Mouse (Mus musculus) bone marrow, adult 2 months (tissue): Measurements from ENCODE around the gene Fgfr2. TPM values are rescaled to one million over a fixed set of nuclear protein-coding genes. Genes with fewer than 3 reads are reported as not detected.
A peak's percentile ranks its signal among the peaks of the same experiment; 100 is the strongest.

Experiments
- H3K27ac ChIP-seq: fragments of 200-500 bp; 2 replicates; pipeline ENCODE4 v1.5.1; 2012; ENCODE audit warnings: low read depth, mild to moderate bottlenecking, control low read depth, inconsistent platforms, low read length; ENCODE audit not compliant: control insufficient read depth, poor library complexity, insufficient read depth
- H3K4me1 ChIP-seq: fragments of 200-500 bp; 2 replicates; pipeline ENCODE4 v1.6.1; 2011; ENCODE audit warnings: low read length; ENCODE audit not compliant: control insufficient read depth, insufficient read depth
- H3K4me3 ChIP-seq: fragments of 200-500 bp; replicated peaks from 2 replicates; pipeline ENCODE3; 2011; ENCODE audit warnings: mild to moderate bottlenecking, low read depth, low read length, control low read depth; ENCODE audit not compliant: control insufficient read depth
- CTCF ChIP-seq: fragments of 200-500 bp; IDR thresholded peaks from 2 replicates; pipeline ENCODE4 v1.5.1; 2011; ENCODE audit warnings: low read length, control low read depth; ENCODE audit not compliant: control insufficient read depth, insufficient read depth
- POLR2A ChIP-seq: fragments of 200-500 bp; IDR thresholded peaks from 2 replicates; pipeline ENCODE4 v1.6.1; 2011; ENCODE audit warnings: low read depth, mild to moderate bottlenecking, control low read depth, low read length, borderline replicate concordance; ENCODE audit not compliant: control insufficient read depth
- WGBS: fragments of 180-500 bp; shearing (Covaris S2); methylation state at CpG from one replicate; pipeline ENCODE4 v1.1.7; 2018; 5-methylcytosine and 5-hydroxymethylcytosine counted together
- polyA plus RNA-seq: library from polyadenylated mRNA; stranded (reverse); fragments of >200 nt; gene quantifications from 2 replicates; pipeline ENCODE4 v1.2.4, GENCODE M21; 2011; ENCODE audit warnings: low replicate concordance; ENCODE audit not compliant: missing spikeins, insufficient read depth, insufficient read length

The Fgfr2 gene
- polyA plus RNA-seq, 1 experiment: 8.2 TPM

DNA sequence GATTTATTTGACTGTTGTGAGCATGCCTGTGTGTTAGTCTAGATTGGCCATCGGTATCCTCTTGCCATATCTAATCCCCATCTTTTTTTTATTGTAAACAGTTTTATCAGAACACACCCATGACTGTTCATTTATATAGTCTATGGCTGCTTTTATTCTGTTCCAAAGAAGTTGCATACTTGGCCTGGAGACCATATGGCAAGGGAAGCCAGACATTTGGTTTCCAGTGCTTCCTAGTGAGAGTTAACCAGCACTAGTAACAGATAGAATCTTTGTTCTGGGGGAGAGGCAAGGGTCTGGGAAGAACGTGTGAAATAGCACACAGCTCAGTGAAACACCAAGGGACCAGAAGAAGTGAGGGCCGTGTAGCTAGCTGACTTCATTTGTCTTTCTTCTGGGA lies 2153.6 kb downstream of the Fgfr2 start:
- no peak overlapping the region for H3K4me3 ChIP-seq
- TF ChIP-seq POLR2A (no peak), CTCF (no peak)
- 72% methylated on average over 3 of the region's 3 CpGs for WGBS
- no peaks in the 10 kb centered on the region; the same call in 1 of the 2 replicates for H3K4me1 ChIP-seq
- H3K27ac ChIP-seq: no peak overlapping the region

- H3K4me3 ChIP-seq: no peak overlapping the region
- TF ChIP-seq CTCF (no peak), POLR2A (no peak)
- WGBS: 51% methylated on average over 5 of the region's 5 CpGs
- H3K4me1 ChIP-seq: no peaks in the 10 kb centered on the region; the same call in 1 of the 2 replicates
- no peak overlapping the region for H3K27ac ChIP-seq
Measured at GRCm38 (mm10) chr7:130969076-130969475, 2154.1 kb downstream of the Fgfr2 start.

DNA sequence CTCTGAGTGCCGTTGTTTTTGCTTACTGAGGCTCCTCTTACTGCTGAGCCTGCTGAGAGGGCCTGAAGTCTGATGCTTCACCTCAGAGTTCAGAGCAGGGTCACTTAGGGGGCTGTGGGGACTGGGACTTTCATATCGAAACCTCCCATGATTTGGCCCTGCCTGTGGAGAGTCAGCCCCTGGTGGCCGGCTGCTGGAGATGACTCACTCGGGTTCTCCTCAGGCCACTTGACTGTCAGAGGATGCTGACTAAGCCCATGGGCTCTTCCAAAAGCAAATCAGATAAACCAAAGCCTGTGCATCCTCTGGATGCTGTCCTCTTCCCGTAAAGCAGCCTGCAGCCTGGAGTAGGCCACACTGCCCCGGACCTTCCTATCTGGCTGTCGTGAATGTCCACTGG lies 2154.6 kb downstream of the Fgfr2 start:
- Histone ChIP-seq H3K4me1 (no peaks in the 10 kb centered on the region; the same call in 1 of the 2 replicates), H3K4me3 (no peak overlapping the region), H3K27ac (no peak overlapping the region)
- WGBS: 65% methylated on average over 7 of the region's 7 CpGs
- TF ChIP-seq POLR2A (no peak), CTCF (no peak)

DNA sequence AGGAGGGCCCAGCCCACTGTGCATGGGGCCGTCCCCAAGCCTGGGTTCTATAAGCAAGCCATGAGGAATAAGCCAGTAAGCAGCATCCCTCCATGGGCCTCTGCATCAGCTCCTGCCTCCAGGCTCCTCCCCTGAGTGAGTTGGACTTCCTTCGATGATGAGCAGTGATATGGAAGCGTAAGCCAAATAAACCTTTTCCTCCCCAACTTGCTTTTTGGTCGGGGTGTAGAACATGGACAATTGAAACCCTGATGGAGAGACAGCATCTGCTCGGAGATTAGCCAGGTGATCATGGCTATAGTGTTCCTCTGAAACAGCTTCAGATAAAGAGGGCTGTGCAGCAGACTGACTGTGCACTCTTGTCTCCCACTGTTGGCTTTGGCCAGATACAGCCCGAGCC lies 2155.2 kb downstream of the Fgfr2 start:
- WGBS: 81% methylated on average over 6 of the region's 6 CpGs
- no peak overlapping the region for H3K27ac ChIP-seq
- H3K4me3 ChIP-seq: no peak overlapping the region
- TF ChIP-seq POLR2A: no peak
- TF ChIP-seq CTCF: no peak
- H3K4me1 ChIP-seq: no peaks in the 10 kb centered on the region; the same call in 1 of the 2 replicates

DNA sequence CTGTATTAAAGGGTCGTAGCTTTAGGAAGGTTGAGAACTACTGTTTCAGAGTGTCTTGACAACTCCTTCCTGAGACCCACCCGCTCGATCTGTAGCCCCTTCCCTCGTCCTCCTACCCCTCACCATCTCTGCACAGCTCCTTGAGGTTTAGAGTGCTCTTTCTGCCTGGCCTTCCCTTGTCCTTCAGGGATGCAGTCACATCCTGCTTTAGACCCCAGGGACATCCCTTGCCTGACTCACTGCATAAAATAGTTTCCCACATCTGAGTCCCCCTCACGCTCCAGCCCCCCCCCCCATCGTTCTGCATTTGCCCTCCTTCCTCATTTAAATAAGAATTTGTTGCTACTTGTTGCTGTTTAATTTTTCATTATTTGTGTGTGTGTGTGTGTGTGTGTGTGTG lies 2156.3 kb downstream of the Fgfr2 start:
- Histone ChIP-seq H3K27ac (no peak overlapping the region), H3K4me1 (no peaks in the 10 kb centered on the region; the same call in 1 of the 2 replicates), H3K4me3 (no peak overlapping the region)
- 59% methylated on average over 6 of the region's 6 CpGs for WGBS
- TF ChIP-seq CTCF (no peak), POLR2A (no peak)

- 65% methylated on average over 5 of the region's 5 CpGs for WGBS
- Histone ChIP-seq H3K4me3 (no peak overlapping the region), H3K4me1 (no peaks in the 10 kb centered on the region; the same call in 1 of the 2 replicates), H3K27ac (no peak overlapping the region)
- no peak for TF ChIP-seq CTCF
- no peak for TF ChIP-seq POLR2A
Measured at GRCm38 (mm10) chr7:130966451-130966850, 2156.7 kb downstream of the Fgfr2 start.

DNA sequence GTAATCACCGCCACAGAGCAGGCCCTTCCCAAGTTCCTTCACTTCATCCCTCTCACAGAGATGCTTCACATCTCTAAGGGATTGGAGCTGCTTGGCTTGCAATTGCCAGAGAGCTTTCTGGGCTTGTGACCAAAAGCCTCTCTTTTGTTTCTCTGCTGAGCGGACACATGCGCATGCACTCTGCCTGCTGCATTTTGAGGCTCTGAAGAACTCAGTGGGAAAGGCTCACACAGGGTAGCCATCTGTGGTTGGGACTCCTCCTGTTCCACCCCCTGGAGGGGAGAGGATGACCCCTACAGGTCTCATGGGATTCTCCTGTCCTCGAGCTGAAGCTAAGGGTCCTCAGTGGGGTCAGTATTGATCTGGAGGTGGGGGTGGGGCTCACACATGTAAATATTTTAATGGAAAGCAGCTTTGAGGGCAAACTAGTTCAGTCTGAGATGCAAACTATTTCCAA lies 2157.2 kb downstream of the Fgfr2 start:
- 79% methylated on average over 4 of the region's 4 CpGs for WGBS
- no peak overlapping the region for H3K4me3 ChIP-seq
- no peaks in the 10 kb centered on the region; the same call in 1 of the 2 replicates for H3K4me1 ChIP-seq
- no peak overlapping the region for H3K27ac ChIP-seq
- TF ChIP-seq CTCF (no peak), POLR2A (no peak)

DNA sequence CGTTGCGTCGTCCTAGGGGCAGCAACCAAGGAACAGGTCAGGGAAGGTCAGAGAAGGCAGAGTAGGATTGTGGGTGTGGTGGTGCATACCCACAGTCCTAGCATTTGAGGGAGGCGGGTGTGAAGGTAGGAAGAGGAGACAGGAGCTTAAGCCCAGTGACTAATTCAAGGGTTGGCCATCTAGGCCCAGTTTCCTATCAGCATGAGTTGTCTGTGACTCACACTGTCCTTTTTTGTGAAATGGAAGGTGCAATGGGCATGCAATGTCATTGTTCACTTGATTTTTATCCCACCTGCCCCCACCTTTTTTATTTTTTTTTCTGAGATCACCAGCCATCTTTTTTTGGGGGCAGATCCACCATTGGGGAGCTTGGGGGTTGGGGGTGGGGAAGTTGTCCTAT lies 2157.8 kb downstream of the Fgfr2 start:
- WGBS: 88% methylated on average over 4 of the region's 4 CpGs
- H3K4me1 ChIP-seq: no peaks in the 10 kb centered on the region; the same call in 1 of the 2 replicates
- no peak overlapping the region for H3K27ac ChIP-seq
- TF ChIP-seq CTCF (no peak), POLR2A (no peak)
- H3K4me3 ChIP-seq: peak overlapping the region; percentile 8

GRCm38 (mm10) chr7:130964686-130965085 lies 2158.5 kb downstream of the Fgfr2 start:
- Histone ChIP-seq H3K27ac (no peak overlapping the region), H3K4me3 (no peak overlapping the region), H3K4me1 (no peaks in the 10 kb centered on the region; the same call in 1 of the 2 replicates)
- TF ChIP-seq CTCF (no peak), POLR2A (no peak)
- 33% methylated on average over 5 of the region's 5 CpGs for WGBS
